Mouse (Mus musculus) liver, adult 2 months (tissue): ENCODE measurements around the gene Cubn. TPM values are rescaled to one million over a fixed set of nuclear protein-coding genes. Genes with fewer than 3 reads are reported as not detected.
A peak's percentile ranks its signal among the peaks of the same experiment; 100 is the strongest.

ENCODE experiments used
- DNase-seq: peaks from one replicate; pipeline ENCODE4 v3.0.0-alpha.2; 2011; ENCODE audit warnings: low read depth, low spot score; ENCODE audit errors: extremely low read depth
- H3K27ac ChIP-seq: fragments of 200-500 bp; replicated peaks from 2 replicates; pipeline ENCODE4 v1.5.1; 2012; ENCODE audit warnings: low read depth, mild to moderate bottlenecking, control low read depth, inconsistent platforms, low read length; ENCODE audit not compliant: insufficient read depth
- H3K27me3 ChIP-seq: fragments of 200-500 bp; 2 replicates; pipeline ENCODE4 v1.6.1; 2012; ENCODE audit warnings: mild to moderate bottlenecking, moderate library complexity, low read length, inconsistent platforms; ENCODE audit not compliant: control insufficient read depth, insufficient read depth
- H3K36me3 ChIP-seq: fragments of 200-500 bp; 2 replicates; pipeline ENCODE4 v1.6.1; 2012; ENCODE audit warnings: low read length, inconsistent platforms; ENCODE audit not compliant: control insufficient read depth, insufficient read depth
- H3K4me1 ChIP-seq: fragments of 200-500 bp; 2 replicates; pipeline ENCODE4 v1.6.1; 2011; ENCODE audit warnings: low read length; ENCODE audit not compliant: control insufficient read depth, insufficient read depth
- H3K4me3 ChIP-seq: fragments of 200-500 bp; 2 replicates; pipeline ENCODE4 v1.5.1; 2011; ENCODE audit warnings: low read depth, mild to moderate bottlenecking, control low read depth, low read length, moderate library complexity; ENCODE audit not compliant: insufficient read depth
- H3K79me2 ChIP-seq: fragments of 200-500 bp; 2 replicates; pipeline ENCODE4 v1.6.1; 2012; ENCODE audit warnings: inconsistent platforms, mild to moderate bottlenecking, low read length, moderate library complexity; ENCODE audit not compliant: control insufficient read depth, insufficient read depth
- H3K9ac ChIP-seq: fragments of 200-500 bp; 2 replicates; pipeline ENCODE4 v1.6.1; 2012; ENCODE audit warnings: low read depth, mild to moderate bottlenecking, control low read depth, inconsistent platforms, low read length
- CTCF ChIP-seq: fragments of 200-500 bp; IDR thresholded peaks from 2 replicates; pipeline ENCODE4 v1.5.1; 2011; ENCODE audit warnings: low read depth, low read length, control low read depth
- POLR2A ChIP-seq: fragments of 200-500 bp; IDR thresholded peaks from 2 replicates; pipeline ENCODE4 v1.6.1; 2011; ENCODE audit warnings: low read length, control low read depth; ENCODE audit not compliant: insufficient read depth; ENCODE audit errors: extremely low read depth
- WGBS: fragments of 180-500 bp; shearing (Covaris S2); methylation state at CpG from one replicate; pipeline ENCODE4 v1.1.7; 2018; 5-methylcytosine and 5-hydroxymethylcytosine counted together
- polyA plus RNA-seq: library from polyadenylated mRNA; depleted of rRNA; stranded (reverse); fragments of >200 nt; gene quantifications from 2 replicates; pipeline ENCODE4 v1.2.3, GENCODE M21; 2012
- total RNA-seq: library from RNA; depleted of rRNA; stranded (reverse); fragments of >200 nt; gene quantifications from 2 replicates; pipeline ENCODE4 v1.2.3, GENCODE M21; 2014

Gene Cubn
- total and polyA plus RNA-seq, 2 experiments = not detected

- 61% methylated on average over 4 of the region's 4 CpGs for WGBS
- no peak overlapping the region for H3K4me3 ChIP-seq
- no peak for TF ChIP-seq CTCF
- TF ChIP-seq POLR2A = no peak
- H3K36me3 ChIP-seq = no peaks in the 10 kb centered on the region
- H3K27ac ChIP-seq = no peak overlapping the region
- H3K79me2 ChIP-seq = no peaks in the 10 kb centered on the region
- no peaks in the 10 kb centered on the region for H3K4me1 ChIP-seq
- H3K27me3 ChIP-seq = no peaks in the 10 kb centered on the region
- no peak for DNase-seq
- H3K9ac ChIP-seq = no peak overlapping the region
These were observed 161.7 kb downstream of the Cubn start for GRCm38 (mm10) chr2:13329754-13330417.

GRCm38 (mm10) chr2:13303376-13303775, 188.2 kb downstream of the Cubn start:
- no peaks in the 10 kb centered on the region for H3K27me3 ChIP-seq
- TF ChIP-seq POLR2A (no peak), CTCF (no peak)
- H3K4me1 ChIP-seq = no peaks in the 10 kb centered on the region
- no peak overlapping the region for H3K27ac ChIP-seq
- WGBS = 84% methylated on average over 3 of the region's 3 CpGs
- H3K79me2 ChIP-seq = no peaks in the 10 kb centered on the region
- no peak overlapping the region for H3K9ac ChIP-seq
- DNase-seq = no peak
- H3K36me3 ChIP-seq = no peaks in the 10 kb centered on the region
- H3K4me3 ChIP-seq = no peak overlapping the region

GRCm38 (mm10) chr2:13299031-13299430, 192.6 kb downstream of the Cubn start:
- 22% methylated on average over 3 of the region's 3 CpGs for WGBS
- no peaks in the 10 kb centered on the region for H3K36me3 ChIP-seq
- H3K4me3 ChIP-seq = no peak overlapping the region
- no peak for DNase-seq
- no peak for TF ChIP-seq CTCF
- TF ChIP-seq POLR2A = no peak
- no peak overlapping the region for H3K9ac ChIP-seq
- H3K27me3 ChIP-seq = no peaks in the 10 kb centered on the region
- H3K27ac ChIP-seq = no peak overlapping the region
- no peaks in the 10 kb centered on the region for H3K4me1 ChIP-seq
- H3K79me2 ChIP-seq = no peaks in the 10 kb centered on the region

GRCm38 (mm10) chr2:13297733-13298132, 193.9 kb downstream of the Cubn start:
- no peaks in the 10 kb centered on the region for H3K36me3 ChIP-seq
- H3K4me3 ChIP-seq = no peak overlapping the region
- no peaks in the 10 kb centered on the region for H3K27me3 ChIP-seq
- no peak for DNase-seq
- no peaks in the 10 kb centered on the region for H3K4me1 ChIP-seq
- H3K79me2 ChIP-seq = no peaks in the 10 kb centered on the region
- no peak for TF ChIP-seq POLR2A
- TF ChIP-seq CTCF = no peak
- 55% methylated on average over 5 of the region's 5 CpGs for WGBS
- no peak overlapping the region for H3K27ac ChIP-seq
- no peak overlapping the region for H3K9ac ChIP-seq

GRCm38 (mm10) chr2:13290661-13291060, 201.0 kb downstream of the Cubn start:
- no peak overlapping the region for H3K27ac ChIP-seq
- no peak overlapping the region for H3K4me3 ChIP-seq
- WGBS = 0% methylated on average over 1 of the region's 1 CpGs
- H3K4me1 ChIP-seq = no peaks in the 10 kb centered on the region
- H3K27me3 ChIP-seq = no peaks in the 10 kb centered on the region
- no peaks in the 10 kb centered on the region for H3K79me2 ChIP-seq
- no peaks in the 10 kb centered on the region for H3K36me3 ChIP-seq
- peak; percentile 53 for DNase-seq
- H3K9ac ChIP-seq = no peak overlapping the region
- TF ChIP-seq POLR2A = no peak
- peak; percentile 27; the same call in 1 of the 2 replicates for TF ChIP-seq CTCF

- Histone ChIP-seq H3K36me3 (no peaks in the 10 kb centered on the region), H3K9ac (no peak overlapping the region), H3K4me3 (no peak overlapping the region), H3K4me1 (no peaks in the 10 kb centered on the region), H3K79me2 (no peaks in the 10 kb centered on the region), H3K27ac (no peak overlapping the region), H3K27me3 (no peaks in the 10 kb centered on the region)
- no peak for TF ChIP-seq POLR2A
- no peak for TF ChIP-seq CTCF
- DNase-seq = no peak
- 50% methylated on average over 3 of the region's 3 CpGs for WGBS
These were observed 201.5 kb downstream of the Cubn start for GRCm38 (mm10) chr2:13290070-13290469.
